Mouse (Mus musculus): ENCODE measurements around the gene Trp53rkb. TPM values are rescaled to one million over a fixed set of nuclear protein-coding genes. Genes with fewer than 3 reads are reported as not detected.
"Not testable (repeated sequence)": the region's sequence is repeated elsewhere in the genome, so short reads cannot be mapped to it uniquely, and the experiment has no call there.

Trp53rkb gene
- polyA plus RNA-seq, 2 experiments, result 2.4 to 3.3 TPM

DNA sequence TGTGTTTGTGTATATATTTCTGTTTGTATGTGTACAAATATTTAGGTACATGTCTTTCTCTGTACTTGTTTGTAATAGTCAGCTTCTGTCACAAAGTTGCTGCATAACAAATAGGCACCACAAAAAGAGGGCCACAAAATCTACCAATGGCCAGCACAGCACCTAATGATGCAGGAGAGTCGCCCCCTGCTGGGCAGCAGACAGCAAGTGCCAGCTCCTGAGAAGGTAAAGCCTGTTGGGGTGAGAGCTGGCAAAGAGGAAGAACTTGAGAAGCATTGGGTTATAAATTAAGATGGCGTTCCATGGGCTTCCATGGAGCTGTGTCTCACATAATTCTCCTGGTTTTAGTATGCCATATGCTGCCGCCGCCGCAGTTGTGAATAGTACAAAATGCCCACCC lies 593 bp upstream of the Trp53rkb start:
- Histone ChIP-seq H3K9ac (replicated peaks) (no peak overlapping the region), H3K4me1 (replicated peaks; ENCODE audit: control insufficient read depth in 2 of 2, insufficient read depth in 2 of 2, low read length in 1 of 2) (peaks cover 10 to 16% of the 10 kb centered on the region in 2 experiments), H3K27me3 (ENCODE audit: control insufficient read depth, insufficient read depth, low read length) (no peaks in the 10 kb centered on the region), H3K4me2 (ENCODE audit: low read depth) (no peak overlapping the region), H3K4me3 (ENCODE audit: insufficient read depth in 1 of 2, low read depth in 2 of 2, low read length in 2 of 2) (no peak overlapping the region), H3K9me3 (ENCODE audit: control insufficient read depth, low read length) (no peaks in the 10 kb centered on the region), H3K36me3 (replicated peaks; ENCODE audit: control insufficient read depth, insufficient read depth, low read depth) (no peaks in the 10 kb centered on the region), H3K27ac (no peak overlapping the region)
- TF ChIP-seq EP300 (IDR thresholded peaks at IDR 0.05; ENCODE audit: low read depth), result no peak
- peak; percentile 82 for TF ChIP-seq CTCF (IDR thresholded peaks at IDR 0.05; ENCODE audit: low read depth)
- DNase-seq (ENCODE audit: low read depth in 3 of 3, low spot score in 3 of 3) (no peak), ATAC-seq (ENCODE audit: insufficient read depth) (no peak)
- WGBS (ENCODE audit: insufficient replicate concordance), result 68% methylated on average over 5 of the region's 5 CpGs

DNA sequence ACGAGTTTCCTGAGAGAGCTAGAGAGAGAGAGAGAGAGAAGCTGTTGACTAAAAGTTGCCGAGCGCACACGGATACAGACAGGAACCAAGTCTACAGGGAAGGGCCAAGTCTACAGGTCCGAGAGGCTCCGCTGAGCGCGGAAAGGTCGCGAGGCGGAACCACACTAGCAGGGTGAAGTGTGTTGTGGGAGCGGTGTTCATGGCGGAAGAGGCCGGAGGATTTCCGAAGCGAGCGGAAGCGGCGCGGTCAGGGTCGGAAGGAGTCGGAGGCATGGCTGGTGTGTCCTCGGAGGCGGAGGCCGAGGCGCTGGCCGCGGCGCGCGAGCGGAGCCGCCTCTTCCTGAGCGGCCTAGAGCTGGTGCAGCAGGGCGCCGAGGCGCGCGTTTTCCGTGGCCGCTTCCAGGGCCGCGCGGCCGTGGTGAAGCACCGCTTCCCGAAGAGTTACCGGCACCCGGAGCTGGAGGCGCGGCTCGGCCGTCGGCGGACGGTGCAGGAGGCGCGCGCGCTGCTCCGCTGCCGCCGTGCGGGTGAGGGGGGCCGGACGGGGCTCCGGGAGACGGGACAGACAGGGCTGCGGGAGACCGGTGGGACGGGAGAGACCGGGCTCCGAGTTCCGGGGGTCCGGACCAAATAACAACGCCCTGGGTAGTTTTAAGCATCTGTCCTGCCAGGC lies 1.3 kb downstream of the Trp53rkb start:
- peak; percentile 94 for ATAC-seq (ENCODE audit: insufficient read depth)
- not testable (repeated sequence) for H3K36me3 ChIP-seq (replicated peaks; ENCODE audit: control insufficient read depth, insufficient read depth, low read depth); H3K27me3 ChIP-seq (ENCODE audit: control insufficient read depth, insufficient read depth, low read length); H3K9me3 ChIP-seq (ENCODE audit: control insufficient read depth, low read length)
- DNase-seq (ENCODE audit: low read depth in 3 of 3, low spot score in 3 of 3), result peak; percentile 62 to 67 (median 62)
- peak overlapping the region; percentile 78 for H3K9ac ChIP-seq (replicated peaks)
- peak overlapping the region; percentile 77 for H3K4me2 ChIP-seq (ENCODE audit: low read depth)
- peak overlapping the region; percentile 67 to 69 for H3K4me3 ChIP-seq (ENCODE audit: insufficient read depth in 1 of 2, low read depth in 2 of 2, low read length in 2 of 2)
- H3K27ac ChIP-seq, result peak overlapping the region; percentile 51; the same call in 1 of the 2 replicates
- 0 out of 2 replicates have a peak, but pooled peaks have one; percentile 5 for TF ChIP-seq CTCF (IDR thresholded peaks at IDR 0.05; ENCODE audit: low read depth)
- under 1% methylated on average over 70 of the region's 76 CpGs for WGBS (ENCODE audit: insufficient replicate concordance)
- H3K4me1 ChIP-seq (replicated peaks; ENCODE audit: control insufficient read depth in 2 of 2, insufficient read depth in 2 of 2, low read length in 1 of 2), result peaks cover 10 to 12% of the 10 kb centered on the region in 2 experiments

DNA sequence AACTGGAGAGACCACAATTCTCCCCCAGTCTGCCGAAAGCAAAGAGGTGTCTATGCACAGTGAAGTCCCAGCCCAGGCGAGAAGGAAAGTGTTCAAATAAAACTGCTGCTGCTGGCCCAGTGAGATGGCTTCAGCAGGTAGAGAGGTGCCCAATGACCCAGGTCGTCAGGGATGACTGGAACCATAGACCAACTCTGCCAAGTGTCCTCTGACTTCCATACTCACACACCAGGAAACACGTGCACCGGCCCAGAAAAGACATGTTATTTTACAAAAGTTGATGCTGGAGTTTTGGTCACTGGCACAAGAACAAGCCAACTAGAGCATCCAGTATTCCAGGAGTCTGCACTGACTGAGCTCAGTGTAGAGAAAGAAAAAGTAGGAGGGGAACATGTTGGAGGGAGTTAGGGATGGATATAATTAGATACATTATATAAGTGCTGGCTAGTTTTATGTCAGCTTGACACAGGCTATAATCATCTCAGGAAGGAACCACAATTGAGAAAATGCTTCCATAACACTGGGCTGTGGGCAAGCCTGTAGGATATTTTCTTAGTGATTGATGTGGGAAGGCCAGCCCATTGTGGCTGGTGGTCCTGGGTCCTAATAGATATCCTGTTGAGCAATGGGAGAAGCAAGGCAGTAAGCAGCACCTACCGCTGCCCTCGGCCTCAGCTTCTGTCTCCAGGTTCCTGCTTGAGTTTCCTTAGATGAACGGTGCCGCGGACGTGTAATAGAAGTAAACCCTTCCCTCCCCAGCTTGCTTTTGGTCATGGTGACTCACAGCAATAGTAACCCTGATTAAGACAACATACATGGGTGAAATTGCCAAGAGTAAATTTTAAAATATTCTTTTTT lies 7.5 kb downstream of the Trp53rkb start:
- H3K27ac ChIP-seq, result no peak overlapping the region
- peaks cover 5% of the 10 kb centered on the region for H3K36me3 ChIP-seq (replicated peaks; ENCODE audit: control insufficient read depth, insufficient read depth, low read depth)
- no peaks in the 10 kb centered on the region; a peak in 1 of 4 replicates for H3K4me1 ChIP-seq (replicated peaks; ENCODE audit: control insufficient read depth in 2 of 2, insufficient read depth in 2 of 2, low read length in 1 of 2)
- no peaks in the 10 kb centered on the region for H3K9me3 ChIP-seq (ENCODE audit: control insufficient read depth, low read length)
- no peak overlapping the region for H3K9ac ChIP-seq (replicated peaks)
- DNase-seq (ENCODE audit: low read depth in 3 of 3, low spot score in 3 of 3) (no peak), ATAC-seq (ENCODE audit: insufficient read depth) (no peak)
- H3K27me3 ChIP-seq (ENCODE audit: control insufficient read depth, insufficient read depth, low read length), result no peaks in the 10 kb centered on the region
- 44% methylated on average over 11 of the region's 11 CpGs for WGBS (ENCODE audit: insufficient replicate concordance)
- no peak overlapping the region for H3K4me2 ChIP-seq (ENCODE audit: low read depth)
- TF ChIP-seq EP300 (IDR thresholded peaks at IDR 0.05; ENCODE audit: low read depth) (no peak), CTCF (IDR thresholded peaks at IDR 0.05; ENCODE audit: low read depth) (no peak)
- H3K4me3 ChIP-seq (ENCODE audit: insufficient read depth in 1 of 2, low read depth in 2 of 2, low read length in 2 of 2), result no peak overlapping the region

DNA sequence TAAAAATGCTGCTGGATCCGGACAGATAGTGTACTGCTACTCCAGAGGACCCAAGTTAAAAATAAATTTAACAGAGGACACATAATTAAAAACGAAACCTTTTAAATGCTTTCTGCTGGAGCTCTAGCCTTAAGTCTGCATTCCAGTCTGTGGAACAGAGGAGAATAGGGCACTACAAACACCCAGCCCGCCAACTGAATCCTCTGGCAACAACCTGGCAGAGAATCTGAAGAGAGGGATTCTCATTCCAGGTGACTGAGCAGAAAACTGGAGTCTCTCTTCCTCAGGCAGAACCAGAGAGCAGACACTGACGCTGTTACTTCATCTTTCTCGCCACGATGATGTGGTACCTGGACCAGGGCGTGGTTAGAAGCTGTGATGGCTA lies 8.1 kb downstream of the Trp53rkb start:
- Histone ChIP-seq H3K27ac (no peak overlapping the region), H3K9me3 (ENCODE audit: control insufficient read depth, low read length) (no peaks in the 10 kb centered on the region), H3K36me3 (replicated peaks; ENCODE audit: control insufficient read depth, insufficient read depth, low read depth) (peaks cover 5% of the 10 kb centered on the region), H3K27me3 (ENCODE audit: control insufficient read depth, insufficient read depth, low read length) (no peaks in the 10 kb centered on the region), H3K4me3 (ENCODE audit: insufficient read depth in 1 of 2, low read depth in 2 of 2, low read length in 2 of 2) (no peak overlapping the region), H3K4me2 (ENCODE audit: low read depth) (no peak overlapping the region), H3K4me1 (replicated peaks; ENCODE audit: control insufficient read depth in 2 of 2, insufficient read depth in 2 of 2, low read length in 1 of 2) (peaks cover 0 to 2% of the 10 kb centered on the region in 2 experiments; a peak in 1 of 4 replicates), H3K9ac (replicated peaks) (no peak overlapping the region)
- no peak for TF ChIP-seq EP300 (IDR thresholded peaks at IDR 0.05; ENCODE audit: low read depth)
- TF ChIP-seq CTCF (IDR thresholded peaks at IDR 0.05; ENCODE audit: low read depth), result no peak
- ATAC-seq (ENCODE audit: insufficient read depth) (no peak), DNase-seq (ENCODE audit: low read depth in 3 of 3, low spot score in 3 of 3) (no peak)
- 60% methylated on average over 7 of the region's 7 CpGs for WGBS (ENCODE audit: insufficient replicate concordance)

DNA sequence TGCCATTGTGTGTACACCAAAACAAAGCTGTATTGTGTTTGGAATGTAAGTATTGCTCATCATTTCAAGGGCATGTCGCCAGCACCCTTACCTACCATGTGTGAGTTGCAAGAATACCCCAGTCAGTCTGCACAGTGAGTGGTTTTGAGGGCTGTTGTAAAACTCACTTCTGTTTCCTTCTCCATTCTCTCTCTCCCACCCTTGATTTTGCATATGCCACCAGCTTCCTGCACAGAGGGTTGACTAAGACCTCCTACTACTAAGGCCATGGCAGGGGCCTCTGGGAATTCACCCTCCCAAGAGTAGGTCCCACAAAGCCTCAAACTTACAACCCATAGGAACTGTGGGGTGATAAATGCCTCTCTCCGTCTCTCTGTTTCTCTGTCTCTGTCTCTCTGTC lies 9.1 kb downstream of the Trp53rkb start:
- Histone ChIP-seq H3K9ac (replicated peaks) (no peak overlapping the region), H3K4me3 (ENCODE audit: insufficient read depth in 1 of 2, low read depth in 2 of 2, low read length in 2 of 2) (no peak overlapping the region), H3K27ac (no peak overlapping the region), H3K4me1 (replicated peaks; ENCODE audit: control insufficient read depth in 2 of 2, insufficient read depth in 2 of 2, low read length in 1 of 2) (peaks cover 3 to 5% of the 10 kb centered on the region in 2 experiments), H3K27me3 (ENCODE audit: control insufficient read depth, insufficient read depth, low read length) (no peaks in the 10 kb centered on the region), H3K9me3 (ENCODE audit: control insufficient read depth, low read length) (no peaks in the 10 kb centered on the region), H3K36me3 (replicated peaks; ENCODE audit: control insufficient read depth, insufficient read depth, low read depth) (peaks cover 5% of the 10 kb centered on the region), H3K4me2 (ENCODE audit: low read depth) (no peak overlapping the region)
- no peak for ATAC-seq (ENCODE audit: insufficient read depth)
- WGBS (ENCODE audit: insufficient replicate concordance), result 54% methylated on average over 2 of the region's 2 CpGs
- TF ChIP-seq EP300 (IDR thresholded peaks at IDR 0.05; ENCODE audit: low read depth) (no peak), CTCF (IDR thresholded peaks at IDR 0.05; ENCODE audit: low read depth) (no peak)
- DNase-seq (ENCODE audit: low read depth in 3 of 3, low spot score in 3 of 3), result no peak
